ENCODE assay signal across 9 mouse cellular contexts in genomic region chrX:141723936-141724335, GRCm38 (mm10). TPM values are rescaled to one million over a fixed set of nuclear protein-coding genes. Genes with fewer than 3 reads are reported as not detected.
DNase-seq lines count a peak whose midpoint lies in the region; ATAC-seq lines count a peak whose summit lies in the region.
"Had no signal": no experiment of that assay in that cellular context is flagged by ENCODE, and none has a peak within 500 bp of the region (broad histone marks: within the 10 kb centered on the region; RNA-seq: fewer than 3 reads in every experiment).

No protein-coding gene starts in this region.

- no peak overlapping the region; the same call in 1 of the 2 replicates for H3K9ac ChIP-seq in forebrain, embryonic 13.5 days

- H3K4me2 ChIP-seq in forebrain, embryonic 13.5 days, result peak overlapping the region; percentile 66

- no peaks in the 10 kb centered on the region for H3K9me3 ChIP-seq in forebrain, embryonic 13.5 days (replicated peaks)

- H3K4me3 ChIP-seq in forebrain, embryonic 13.5 days, result peak overlapping the region; percentile 44

- peaks cover 70% of the 10 kb centered on the region for H3K27me3 ChIP-seq in forebrain, embryonic 13.5 days

- WGBS in forebrain, embryonic 13.5 days, result 30% methylated on average over 16 of the region's 16 CpGs

- H3K27ac ChIP-seq in forebrain, embryonic 13.5 days, result no peak overlapping the region

- no peak for ATAC-seq in forebrain, embryonic 13.5 days
- ATAC-seq in granulocyte monocyte progenitor cell, adult 5-6 weeks (replicated peaks; ENCODE audit: poor library complexity, severe bottlenecking), result no peak

- no peaks in the 10 kb centered on the region for H3K36me3 ChIP-seq in forebrain, embryonic 13.5 days (ENCODE audit: poor library complexity, severe bottlenecking)

- peaks cover 12% of the 10 kb centered on the region for H3K4me1 ChIP-seq in forebrain, embryonic 13.5 days

- intact Hi-C loops in left cerebral cortex, postnatal 4 days (cut with DNase I), result no loop called here

- peak; percentile 2 for DNase-seq in left cerebral cortex, postnatal 4 days
- DNase-seq in left cerebral cortex, adult 8-10 months (ENCODE audit: low spot score in 2 of 2), result no peak
- DNase-seq in kidney, postnatal 14 days, result peak; percentile 9
- DNase-seq in retina, postnatal 1 day, result peak; percentile 29
- DNase-seq in cerebellum, adult 8-10 months, result no peak
- DNase-seq in spleen, adult 12 weeks (ENCODE audit: low spot score), result no peak

RNA-seq across cellular contexts. Expression of gene Irs4, which starts 1.1 kb away (rescaled TPM):
- total RNA-seq in left cerebral cortex, postnatal 4 days (2021), result 1 to 10 TPM in 1 of 2 experiments, under 1 TPM in 1; 0.88 to 3.7 TPM
- total RNA-seq in left cerebral cortex, adult 8-10 months (2022), result 1 to 10 TPM in 3 of 4 experiments, under 1 TPM in 1; 0.57 to 2.0 (median 1.5) TPM
- 0.70 and 1.9 TPM in 2 replicates for polyA plus RNA-seq in forebrain, embryonic 13.5 days (2015; fragmentation: Nextera tagmentation; extraction: Ambion mirVana)
- total RNA-seq in granulocyte monocyte progenitor cell, adult 5-6 weeks (2014; fragmentation: Nextera tagmentation), result not detected in 2 replicates
- total RNA-seq in granulocyte monocyte progenitor cell, adult 5-6 weeks (2017), result not detected in 2 replicates
- polyA plus RNA-seq: small intestine, adult 2 months had no signal

Comparison
In these comparisons a context has a peak if more than half of its experiments do, and no peak if none do; other contexts are left out.
1. DNase-seq: peak in left cerebral cortex, postnatal 4 days (single experiment), kidney, postnatal 14 days (single experiment) and retina, postnatal 1 day (single experiment); none in left cerebral cortex, adult 8-10 months (0 of 2), cerebellum, adult 8-10 months (single experiment) and spleen, adult 12 weeks (single experiment).